17 mouse cellular contexts compared by ENCODE assay signal in the genomic region with DNA sequence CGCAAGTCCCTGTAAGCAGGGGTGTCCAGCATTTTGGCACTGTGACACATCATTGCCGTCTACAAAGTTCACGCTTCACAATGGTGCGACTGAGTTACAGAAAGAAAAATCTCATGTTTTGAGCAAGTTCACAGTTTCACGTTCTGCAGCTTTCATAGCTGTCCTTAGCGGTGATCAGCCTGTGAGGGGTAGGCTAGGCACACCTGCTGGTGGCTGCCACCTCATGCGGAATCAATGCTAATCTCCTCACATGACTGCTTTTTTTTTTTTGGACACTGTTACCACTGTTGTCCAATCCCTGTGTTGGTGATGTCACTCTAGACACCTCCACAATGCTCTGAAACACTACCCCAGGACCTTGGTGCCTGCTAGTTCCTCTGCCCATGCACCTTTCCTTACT. TPM values are rescaled to one million over a fixed set of nuclear protein-coding genes. Genes with fewer than 3 reads are reported as not detected.
"Had no signal": no experiment of that assay in that cellular context is flagged by ENCODE, and none has a peak within 500 bp of the region (broad histone marks: within the 10 kb centered on the region; RNA-seq: fewer than 3 reads in every experiment).

No protein-coding gene starts in this region.

- H3K4me3 ChIP-seq: neural tube, embryonic 12.5 days; neural tube, embryonic 13.5 days; neural tube, embryonic 15.5 days; stomach, embryonic 15.5 days had no signal

- H3K9me3 ChIP-seq: neural tube, embryonic 12.5 days; neural tube, embryonic 13.5 days; neural tube, embryonic 15.5 days; stomach, embryonic 15.5 days had no signal

- H3K4me1 ChIP-seq: neural tube, embryonic 12.5 days; neural tube, embryonic 13.5 days; neural tube, embryonic 15.5 days; stomach, embryonic 15.5 days had no signal

- H3K36me3 ChIP-seq: neural tube, embryonic 12.5 days; neural tube, embryonic 13.5 days; neural tube, embryonic 15.5 days; stomach, embryonic 15.5 days had no signal

- H3K9ac ChIP-seq: neural tube, embryonic 12.5 days; neural tube, embryonic 13.5 days; neural tube, embryonic 15.5 days; stomach, embryonic 15.5 days had no signal

- H3K27ac ChIP-seq: neural tube, embryonic 12.5 days; neural tube, embryonic 13.5 days; neural tube, embryonic 15.5 days; stomach, embryonic 15.5 days; stomach, postnatal 0 days had no signal

- DNase-seq: right cerebral cortex, adult 18-20 months; right cerebral cortex, postnatal 14 days; right cerebral cortex, postnatal 25 days; right cerebral cortex, postnatal 4 days; spleen, adult 18-20 months; thymus, adult 18-20 months; thymus, adult 2 months; thymus, postnatal 14 days; thymus, postnatal 25 days; thymus, postnatal 36 days; thymus, postnatal 4 days had no signal

RNA-seq across cellular contexts. Expression of gene Cacng2, which starts 46.7 kb away (rescaled TPM):
- total RNA-seq: neutrophil, adult 5-6 weeks had no signal
